Mouse (Mus musculus): ENCODE results near the gene Cenpf.

The Cenpf gene

GRCm38 (mm10) chr1:189627976-189628768 is 59.7 kb downstream of the Cenpf start:
- DNase-seq = peak; percentile 36 to 57

DNA sequence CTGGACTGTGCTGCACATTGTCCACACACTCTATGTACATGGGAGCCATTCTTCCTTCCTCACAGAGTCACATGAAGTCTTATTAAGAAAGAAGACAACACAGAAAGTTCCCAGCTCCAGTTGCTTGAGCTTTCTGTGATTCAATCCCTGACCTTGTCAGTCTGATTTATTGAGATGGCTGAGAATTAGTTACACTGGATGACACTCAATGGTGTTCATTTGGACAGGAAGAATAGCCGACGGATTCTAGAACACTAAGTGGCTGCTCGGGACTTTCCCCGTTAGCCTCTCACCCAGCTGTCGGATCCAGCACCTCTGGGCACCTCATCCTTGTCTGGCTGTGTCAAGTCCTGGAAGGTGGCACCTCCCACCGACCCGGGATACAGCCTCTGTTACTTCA is 63.1 kb downstream of the Cenpf start:
- DNase-seq = peak in 1 of 2 experiments; percentile 23

- DNase-seq = no peak
Measured at GRCm38 (mm10) chr1:189618970-189619740, 68.7 kb downstream of the Cenpf start.

DNA sequence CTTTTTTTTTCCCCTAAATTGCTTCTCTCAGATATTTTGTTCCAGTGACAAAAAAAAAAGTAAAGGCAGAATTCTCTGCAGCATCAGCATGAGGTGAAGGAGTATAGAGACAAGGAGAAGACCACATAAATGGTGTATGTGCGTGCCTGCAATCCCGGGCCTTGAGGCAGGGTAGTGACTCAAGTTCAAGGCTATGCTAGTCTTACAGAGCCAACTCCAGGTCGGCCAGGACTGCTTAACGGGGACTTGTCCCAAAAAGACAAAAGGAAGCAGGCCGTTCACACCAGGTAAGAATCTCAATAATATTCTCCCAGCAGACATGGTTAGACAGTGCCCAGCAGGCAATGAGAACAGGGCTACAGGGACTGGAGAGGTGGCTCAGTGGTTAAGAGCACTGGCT is 70.5 kb downstream of the Cenpf start:
- no peak for DNase-seq

DNA sequence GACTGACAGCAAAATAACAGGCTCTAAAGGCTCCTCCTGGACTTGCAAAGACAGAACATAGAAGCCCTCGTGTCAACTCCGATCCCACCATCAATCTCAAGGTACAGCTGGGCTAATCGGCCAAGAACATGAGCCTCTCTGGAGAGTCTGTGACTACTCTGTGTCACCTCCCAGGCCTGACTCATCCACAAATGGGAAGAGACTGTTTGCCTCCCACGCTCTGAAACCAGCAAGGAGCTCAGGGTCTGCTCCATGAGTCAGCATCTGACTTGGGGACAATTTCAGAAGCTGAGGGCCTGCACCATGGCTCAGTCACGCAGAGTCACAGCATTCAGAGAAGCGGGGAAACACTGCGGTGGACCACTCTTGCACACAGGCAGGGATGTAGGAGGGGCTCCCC is 72.6 kb downstream of the Cenpf start:
- no peak for DNase-seq

DNA sequence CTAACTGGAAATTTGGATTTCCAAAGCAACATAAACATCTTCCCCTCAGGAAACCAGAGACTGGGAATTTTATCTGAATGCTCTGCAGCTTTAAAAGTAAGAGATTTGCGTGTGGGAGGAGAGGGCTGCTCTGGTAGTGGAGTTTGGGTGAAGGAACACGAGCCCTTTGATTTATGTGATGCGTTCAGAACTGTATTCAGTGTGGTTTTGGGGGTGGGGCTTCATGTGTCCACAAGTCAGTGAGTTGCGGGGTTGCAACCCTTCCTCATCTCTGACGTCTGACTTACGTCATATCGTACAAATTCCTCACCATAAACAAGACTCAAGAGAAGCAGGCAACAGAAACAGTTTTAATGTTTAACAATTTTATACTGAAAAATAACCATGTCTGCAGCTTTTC is 74.8 kb downstream of the Cenpf start:
- DNase-seq = no peak

GRCm38 (mm10) chr1:189611775-189612174 is 76.1 kb downstream of the Cenpf start:
- no peak for DNase-seq

DNA sequence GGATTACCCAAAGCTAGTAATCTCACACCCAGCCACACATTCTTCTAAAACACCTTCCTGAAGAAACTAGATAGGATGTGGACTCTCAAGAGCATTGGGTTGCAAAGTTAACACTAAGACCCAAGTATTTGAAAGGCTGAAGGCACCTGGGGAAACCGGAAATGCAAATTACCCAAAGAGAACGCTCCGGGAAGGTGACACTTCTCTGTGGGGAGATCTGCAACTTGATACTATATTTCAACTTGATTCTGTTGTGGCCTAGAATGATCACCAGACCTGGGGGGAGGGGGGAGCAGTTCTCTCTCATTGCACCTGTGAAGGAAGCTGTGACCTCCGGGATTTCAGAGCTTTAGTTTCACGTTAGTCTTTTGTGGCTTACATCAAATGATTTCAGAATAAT is 79.2 kb downstream of the Cenpf start:
- no peak for DNase-seq

GRCm38 (mm10) chr1:189608039-189608438 is 79.8 kb downstream of the Cenpf start:
- no peak for DNase-seq

DNA sequence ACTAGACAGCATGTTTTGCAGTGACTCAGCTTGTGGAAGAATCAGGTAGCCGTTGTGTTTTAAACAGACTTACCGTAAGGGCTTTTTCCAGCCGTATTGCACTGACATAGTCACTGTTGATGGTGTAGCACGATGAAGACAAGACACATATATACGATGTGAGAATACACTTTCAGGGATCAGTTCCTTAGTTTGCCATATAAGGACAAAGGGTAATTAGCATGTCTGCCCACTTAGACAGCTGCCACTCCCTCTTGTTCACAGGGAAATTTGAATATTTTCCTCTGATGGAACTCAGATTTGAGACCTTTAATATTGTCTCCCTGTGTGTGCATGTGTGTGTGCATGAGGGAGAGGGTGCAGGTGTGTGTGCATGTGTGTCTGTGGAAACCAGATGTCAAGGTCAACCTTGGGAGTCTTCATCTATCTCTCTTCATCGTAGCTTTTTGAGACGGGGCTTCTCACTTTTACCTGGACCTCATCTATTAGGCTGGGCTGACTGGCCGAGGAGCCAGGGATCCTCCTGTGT is 82.2 kb downstream of the Cenpf start:
- DNase-seq = no peak

- DNase-seq = no peak
Measured at GRCm38 (mm10) chr1:189597096-189597495, 90.8 kb downstream of the Cenpf start.
